Mouse (Mus musculus) hindbrain, embryonic 16.5 days (tissue): Measurements from ENCODE around the gene Efna1. TPM values are rescaled to one million over a fixed set of nuclear protein-coding genes. Genes with fewer than 3 reads are reported as not detected.

Source experiments
- ATAC-seq: fragments of 200-750 bp; cut with Nextera tagmentation; 2 replicates; pipeline ENCODE4 v1.8.0; 2017; ENCODE audit warnings: moderate TSS enrichment, moderate library complexity
- H3K27ac ChIP-seq: fragments of 300-500 bp; sonication (generic); 2 replicates; pipeline ENCODE4 v1.5.1; 2014; ENCODE audit warnings: low read depth, mild to moderate bottlenecking, control low read depth, low read length, moderate library complexity
- H3K27me3 ChIP-seq: fragments of 300-500 bp; sonication (generic); replicated peaks from 2 replicates; pipeline ENCODE4 v1.6.1; 2014; ENCODE audit warnings: low read length; ENCODE audit not compliant: control insufficient read depth, insufficient read depth
- H3K36me3 ChIP-seq: fragments of 300-500 bp; sonication (generic); 2 replicates; pipeline ENCODE4 v1.6.1; 2014; ENCODE audit warnings: mild to moderate bottlenecking, low read length, moderate library complexity, mixed read lengths; ENCODE audit not compliant: control insufficient read depth, insufficient read depth
- H3K4me1 ChIP-seq: fragments of 300-500 bp; sonication (generic); 2 replicates; pipeline ENCODE4 v1.6.1; 2014; ENCODE audit warnings: low read depth, low read length; ENCODE audit not compliant: control insufficient read depth, insufficient read depth
- H3K4me2 ChIP-seq: fragments of 300-500 bp; sonication (generic); 2 replicates; pipeline ENCODE4 v1.6.1; 2014; ENCODE audit warnings: mild to moderate bottlenecking, low read length, control low read depth, moderate library complexity
- H3K4me3 ChIP-seq: fragments of 300-500 bp; sonication (generic); 2 replicates; pipeline ENCODE4 v1.5.1; 2014; ENCODE audit warnings: mild to moderate bottlenecking, low read length, control low read depth, moderate library complexity
- H3K9ac ChIP-seq: fragments of 300-500 bp; sonication (generic); 2 replicates; pipeline ENCODE4 v1.6.1; 2014; ENCODE audit warnings: low read depth, mild to moderate bottlenecking, control low read depth, low read length, moderate library complexity
- H3K9me3 ChIP-seq: fragments of 300-500 bp; sonication (generic); 2 replicates; pipeline ENCODE4 v1.6.1; 2014; ENCODE audit warnings: mild to moderate bottlenecking, low read length, moderate library complexity; ENCODE audit not compliant: control insufficient read depth
- WGBS: fragments of 180-500 bp; shearing (Covaris S2); extraction: QIAGEN DNeasy Blood & Tissue Kit; methylation state at CpG from one replicate; pipeline ENCODE4 v1.1.7; 2014; 5-methylcytosine and 5-hydroxymethylcytosine counted together
- polyA plus RNA-seq: library from polyadenylated mRNA; unstranded; fragments of >200 nt; fragmentation: Nextera tagmentation; extraction: Ambion mirVana; gene quantifications from 2 replicates; pipeline ENCODE4 v1.2.1, GENCODE M21; 2015

Gene Efna1
- polyA plus RNA-seq, 1 experiment from 2014 or later, result 8.4 TPM

DNA sequence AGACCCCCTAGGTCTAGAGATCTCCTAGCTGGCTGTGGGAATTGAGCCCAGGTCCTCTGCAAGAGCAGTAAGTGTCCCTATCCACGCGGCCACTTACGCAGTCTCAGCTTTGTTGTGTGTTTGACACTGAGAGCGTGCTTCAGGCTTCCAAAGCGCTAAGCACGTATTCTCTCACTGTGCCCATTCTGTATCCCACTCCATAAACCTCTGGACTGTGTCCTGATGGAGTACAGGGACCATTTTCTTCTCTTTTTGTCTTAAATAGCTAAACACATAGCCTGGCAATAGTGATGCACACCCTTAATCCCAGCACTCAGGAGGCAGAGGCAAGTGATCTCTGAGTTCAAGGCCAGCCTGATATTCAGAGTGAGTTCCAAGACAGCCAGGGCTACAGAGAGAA, 18.0 kb upstream of the Efna1 start:
- no peak overlapping the region for H3K4me3 ChIP-seq
- H3K4me2 ChIP-seq, result no peak overlapping the region
- no peak overlapping the region for H3K27ac ChIP-seq
- H3K27me3 ChIP-seq, result no peaks in the 10 kb centered on the region; the same call in 1 of the 2 replicates
- H3K9ac ChIP-seq, result no peak overlapping the region
- no peaks in the 10 kb centered on the region for H3K9me3 ChIP-seq
- no peak for ATAC-seq
- H3K4me1 ChIP-seq, result 0 out of 2 replicates have a peak, but pooled peaks cover 2% of the 10 kb centered on the region
- 84% methylated on average over 6 of the region's 6 CpGs for WGBS
- no peaks in the 10 kb centered on the region for H3K36me3 ChIP-seq

DNA sequence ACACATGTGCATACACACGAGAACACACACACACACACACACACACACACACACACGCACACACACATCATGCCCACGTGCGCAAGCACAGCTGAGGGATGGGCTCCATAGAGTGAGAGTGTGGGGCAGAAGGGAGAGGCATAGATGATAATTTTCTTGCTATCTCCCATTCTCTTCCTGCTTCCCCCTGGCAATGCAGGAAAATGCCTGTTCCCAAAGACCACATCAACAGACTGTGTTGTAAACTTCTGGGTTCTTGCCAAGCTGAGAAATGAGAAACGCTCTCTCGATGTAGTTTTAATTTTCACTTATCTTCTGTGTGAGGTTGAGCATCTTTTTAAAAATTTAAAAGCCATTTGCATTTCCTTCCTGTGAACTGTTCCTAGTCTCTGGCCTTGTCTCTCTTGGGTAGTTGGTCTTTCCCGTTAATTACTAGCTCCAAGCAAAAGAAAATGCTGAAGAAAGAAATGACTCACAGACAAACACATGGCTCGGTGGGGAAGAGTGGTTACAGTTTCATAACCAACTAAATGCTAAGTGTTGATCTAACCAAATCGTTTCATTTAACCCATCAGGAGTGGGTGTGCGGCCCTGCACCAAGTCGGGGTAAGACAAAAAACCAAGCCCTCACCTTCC, 15.9 kb upstream of the Efna1 start:
- Histone ChIP-seq H3K36me3 (no peaks in the 10 kb centered on the region), H3K4me3 (no peak overlapping the region), H3K4me1 (0 out of 2 replicates have a peak, but pooled peaks cover 2% of the 10 kb centered on the region), H3K4me2 (no peak overlapping the region), H3K27ac (no peak overlapping the region), H3K27me3 (no peaks in the 10 kb centered on the region; the same call in 1 of the 2 replicates), H3K9ac (no peak overlapping the region), H3K9me3 (no peaks in the 10 kb centered on the region)
- WGBS, result 81% methylated on average over 11 of the region's 11 CpGs
- no peak for ATAC-seq

DNA sequence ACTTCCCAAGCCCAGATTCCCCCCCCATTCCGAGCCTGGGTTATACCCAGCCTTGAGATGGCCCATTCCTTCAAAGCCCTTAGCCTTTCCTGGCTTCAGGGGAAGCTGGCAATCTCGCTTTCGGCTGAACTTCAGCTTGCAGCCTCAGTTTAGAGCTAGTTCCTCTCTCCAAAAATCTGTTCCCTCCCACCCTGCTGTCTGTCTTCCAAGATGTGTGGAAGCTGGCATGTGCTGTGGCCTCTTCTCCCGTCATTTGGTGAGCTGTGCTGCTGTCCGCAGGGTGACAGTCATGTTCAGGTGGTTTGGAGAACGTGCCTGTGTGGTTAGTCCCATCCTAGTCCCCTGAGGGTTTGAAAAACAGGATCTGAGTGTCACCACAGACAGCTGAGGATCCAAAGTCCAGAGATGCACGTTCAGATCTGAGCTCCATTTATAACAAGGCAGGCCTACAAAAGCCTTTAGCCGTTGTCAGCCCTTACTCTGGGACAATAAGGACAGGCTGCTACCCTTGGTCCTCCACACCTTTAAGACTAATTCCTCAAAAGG, 14.8 kb upstream of the Efna1 start:
- no peak overlapping the region for H3K9ac ChIP-seq
- no peak overlapping the region for H3K4me3 ChIP-seq
- no peaks in the 10 kb centered on the region; the same call in 1 of the 2 replicates for H3K27me3 ChIP-seq
- WGBS, result 75% methylated on average over 8 of the region's 8 CpGs
- ATAC-seq, result no peak
- H3K4me2 ChIP-seq, result no peak overlapping the region
- H3K27ac ChIP-seq, result no peak overlapping the region
- H3K36me3 ChIP-seq, result no peaks in the 10 kb centered on the region
- H3K4me1 ChIP-seq, result 0 out of 2 replicates have a peak, but pooled peaks cover 2% of the 10 kb centered on the region
- H3K9me3 ChIP-seq, result no peaks in the 10 kb centered on the region

DNA sequence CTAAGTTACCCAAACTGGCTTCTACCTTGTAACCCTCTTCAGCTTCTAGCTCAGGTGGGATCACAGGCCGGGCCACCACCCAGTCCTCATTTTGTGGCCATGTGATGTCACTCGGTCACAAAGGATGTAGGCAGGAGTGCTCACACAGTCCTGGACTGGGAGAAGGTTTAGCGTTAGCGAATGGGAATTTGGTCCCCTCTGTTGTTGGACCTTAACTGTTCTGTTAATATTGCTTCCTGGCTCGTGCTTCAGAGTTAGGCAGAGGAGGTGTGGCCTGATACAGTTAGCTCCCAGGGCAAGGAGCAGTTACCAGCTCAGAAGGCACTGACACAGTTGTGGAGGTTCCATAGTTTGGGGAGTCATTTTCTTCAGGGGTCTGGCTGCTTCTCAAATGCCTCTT, 13.3 kb upstream of the Efna1 start:
- Histone ChIP-seq H3K4me2 (no peak overlapping the region), H3K27ac (no peak overlapping the region), H3K27me3 (no peaks in the 10 kb centered on the region; the same call in 1 of the 2 replicates), H3K4me3 (no peak overlapping the region), H3K36me3 (no peaks in the 10 kb centered on the region), H3K4me1 (no peaks in the 10 kb centered on the region), H3K9ac (no peak overlapping the region), H3K9me3 (no peaks in the 10 kb centered on the region)
- WGBS, result 82% methylated on average over 5 of the region's 5 CpGs
- ATAC-seq, result no peak

GRCm38 (mm10) chr3:89293247-89293918, 12.4 kb upstream of the Efna1 start:
- ATAC-seq, result no peak
- H3K9ac ChIP-seq, result no peak overlapping the region
- H3K9me3 ChIP-seq, result no peaks in the 10 kb centered on the region
- H3K4me2 ChIP-seq, result no peak overlapping the region
- H3K4me1 ChIP-seq, result no peaks in the 10 kb centered on the region
- H3K27ac ChIP-seq, result no peak overlapping the region
- no peak overlapping the region for H3K4me3 ChIP-seq
- H3K36me3 ChIP-seq, result no peaks in the 10 kb centered on the region
- 93% methylated on average over 11 of the region's 11 CpGs for WGBS
- no peaks in the 10 kb centered on the region for H3K27me3 ChIP-seq

DNA sequence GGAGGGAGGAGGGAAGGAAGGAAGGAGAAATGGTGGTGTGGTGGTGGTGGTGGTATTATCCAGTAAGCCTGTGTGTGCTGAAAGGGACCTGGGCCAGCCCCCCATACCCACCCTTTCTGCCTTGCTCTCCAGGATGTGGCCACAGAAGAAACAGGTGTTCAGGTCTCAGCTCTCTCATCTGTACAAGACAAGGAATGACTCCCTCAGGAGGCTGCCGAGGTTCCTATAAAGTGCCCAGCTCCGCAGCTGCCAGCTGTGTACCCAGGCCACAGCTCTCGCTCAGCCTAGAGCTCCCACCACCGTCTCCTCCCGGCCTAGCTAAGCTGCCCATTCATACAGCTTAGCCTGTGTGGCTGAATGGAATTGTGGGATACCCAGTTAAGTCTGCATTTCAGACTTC, 11.4 kb upstream of the Efna1 start:
- H3K27me3 ChIP-seq, result no peaks in the 10 kb centered on the region
- H3K4me2 ChIP-seq, result no peak overlapping the region
- no peak for ATAC-seq
- H3K4me3 ChIP-seq, result no peak overlapping the region
- no peak overlapping the region for H3K9ac ChIP-seq
- 65% methylated on average over 5 of the region's 5 CpGs for WGBS
- H3K9me3 ChIP-seq, result no peaks in the 10 kb centered on the region
- H3K36me3 ChIP-seq, result no peaks in the 10 kb centered on the region
- no peak overlapping the region for H3K27ac ChIP-seq
- H3K4me1 ChIP-seq, result no peaks in the 10 kb centered on the region

GRCm38 (mm10) chr3:89291874-89292273, 10.9 kb upstream of the Efna1 start:
- 74% methylated on average over 10 of the region's 10 CpGs for WGBS
- no peak overlapping the region for H3K9ac ChIP-seq
- no peak overlapping the region for H3K27ac ChIP-seq
- H3K4me2 ChIP-seq, result no peak overlapping the region
- no peaks in the 10 kb centered on the region for H3K27me3 ChIP-seq
- ATAC-seq, result no peak
- no peaks in the 10 kb centered on the region for H3K9me3 ChIP-seq
- no peak overlapping the region for H3K4me3 ChIP-seq
- H3K4me1 ChIP-seq, result no peaks in the 10 kb centered on the region
- no peaks in the 10 kb centered on the region for H3K36me3 ChIP-seq

GRCm38 (mm10) chr3:89288503-89288928, 7.6 kb upstream of the Efna1 start:
- H3K27me3 ChIP-seq, result no peaks in the 10 kb centered on the region
- H3K36me3 ChIP-seq, result no peaks in the 10 kb centered on the region
- 46% methylated on average over 7 of the region's 7 CpGs for WGBS
- H3K27ac ChIP-seq, result no peak overlapping the region
- no peak overlapping the region for H3K4me3 ChIP-seq
- no peaks in the 10 kb centered on the region for H3K9me3 ChIP-seq
- no peak overlapping the region for H3K9ac ChIP-seq
- no peak overlapping the region for H3K4me2 ChIP-seq
- no peak for ATAC-seq
- H3K4me1 ChIP-seq, result no peaks in the 10 kb centered on the region

- Histone ChIP-seq H3K4me1 (no peaks in the 10 kb centered on the region), H3K4me3 (no peak overlapping the region), H3K4me2 (no peak overlapping the region), H3K36me3 (no peaks in the 10 kb centered on the region), H3K27ac (no peak overlapping the region), H3K9me3 (no peaks in the 10 kb centered on the region), H3K9ac (no peak overlapping the region), H3K27me3 (no peaks in the 10 kb centered on the region)
- ATAC-seq, result no peak
- 67% methylated on average over 5 of the region's 5 CpGs for WGBS
These were observed 6.3 kb upstream of the Efna1 start for GRCm38 (mm10) chr3:89287286-89287685.
